Mouse (Mus musculus) embryonic fibroblast, embryonic 13.5 days (primary cell): ENCODE data around the gene Lrrtm1.

ENCODE experiments used
- CTCF ChIP-seq: IDR thresholded peaks from 2 replicates; pipeline ENCODE4 v1.5.1; 2011; ENCODE audit warnings: mild to moderate bottlenecking, control low read depth, low read length, moderate library complexity, borderline replicate concordance; ENCODE audit not compliant: insufficient read depth
- POLR2A ChIP-seq: IDR thresholded peaks from 2 replicates; pipeline ENCODE4 v1.6.1; 2011; ENCODE audit warnings: low read depth, mild to moderate bottlenecking, control low read depth, low read length, moderate library complexity

GRCm38 (mm10) chr6:77209183-77209582 lies 33.3 kb upstream of the Lrrtm1 start:
- TF ChIP-seq POLR2A: no peak
- TF ChIP-seq CTCF: no peak
